Mouse (Mus musculus) olfactory bulb, adult 2 months (tissue): ENCODE results near the gene Scgb2b7. TPM values are rescaled to one million over a fixed set of nuclear protein-coding genes. Genes with fewer than 3 reads are reported as not detected.
"Not testable (repeated sequence)": the region's sequence is repeated elsewhere in the genome, so short reads cannot be mapped to it uniquely, and the experiment has no call there.

Source experiments
- H3K27ac ChIP-seq: fragments of 200-500 bp; 2 replicates; pipeline ENCODE4 v1.5.1; 2012; ENCODE audit warnings: low read depth, low read length; ENCODE audit not compliant: insufficient read depth
- H3K4me1 ChIP-seq: fragments of 200-500 bp; 2 replicates; pipeline ENCODE4 v1.6.1; 2012; ENCODE audit warnings: low read length; ENCODE audit not compliant: control insufficient read depth, insufficient read depth
- H3K4me3 ChIP-seq: fragments of 200-500 bp; 2 replicates; pipeline ENCODE4 v1.5.1; 2012; ENCODE audit warnings: mild to moderate bottlenecking, low read depth, low read length, moderate library complexity; ENCODE audit not compliant: insufficient read depth
- WGBS: fragments of 180-500 bp; shearing (Covaris S2); methylation state at CpG from one replicate; pipeline ENCODE4 v1.1.7; 2018; 5-methylcytosine and 5-hydroxymethylcytosine counted together
- polyA plus RNA-seq: library from polyadenylated mRNA; stranded (reverse); fragments of >200 nt; gene quantifications from 2 replicates; pipeline ENCODE4 v1.2.4, GENCODE M21; 2012; ENCODE audit warnings: low replicate concordance; ENCODE audit not compliant: missing spikeins, insufficient read depth, insufficient read length

The Scgb2b7 gene
- not detected in 2 replicates for polyA plus RNA-seq

DNA sequence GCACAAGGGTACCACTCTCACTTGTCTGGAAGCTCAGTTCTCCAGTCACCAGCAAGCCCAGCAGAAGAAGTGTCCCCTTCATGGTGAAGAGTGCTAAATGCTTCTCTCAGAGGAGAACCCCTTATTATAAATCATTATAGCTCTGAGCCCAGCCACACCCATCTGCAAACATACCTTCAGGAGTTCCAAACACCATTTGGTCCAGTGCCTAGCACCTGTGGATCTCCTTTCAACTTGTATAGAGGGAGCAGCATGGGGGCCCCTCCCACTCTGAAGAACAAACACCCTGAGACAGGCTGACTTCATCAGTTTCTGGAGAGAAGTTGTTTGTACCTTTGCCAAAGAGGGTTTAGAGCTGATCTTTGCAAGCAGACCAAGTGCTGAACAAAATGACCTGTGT lies at the start of gene Scgb2b7:
Scgb2b7 (minus strand) TSS at position 101 of the 400 bp plus-strand sequence.
- not testable (repeated sequence) for H3K4me1 ChIP-seq, H3K27ac ChIP-seq, H3K4me3 ChIP-seq

DNA sequence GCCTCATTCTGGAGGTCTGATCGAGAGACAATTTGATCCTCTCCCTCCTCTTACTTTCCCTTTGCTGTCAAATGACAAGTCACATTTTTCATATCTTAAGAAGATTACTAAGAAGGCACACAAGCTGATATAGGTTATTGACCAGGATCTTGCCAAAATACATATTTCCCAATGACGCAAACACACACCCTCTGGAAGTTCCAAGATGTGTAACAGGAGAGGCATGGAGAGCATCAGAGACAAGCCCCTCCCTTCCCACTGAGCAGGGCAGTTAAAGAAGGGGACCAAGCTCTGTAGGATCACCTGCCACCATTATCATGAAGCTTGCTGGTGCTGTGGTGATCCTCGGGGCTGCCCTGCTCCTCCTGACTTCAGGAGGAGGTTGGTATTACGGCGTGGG lies 6.8 kb upstream of the Scgb2b7 start, which contains the start of gene Scgb1b7:
Scgb1b7 (plus strand) TSS at position 301 of the 400 bp plus-strand sequence.
- 83% methylated on average over 5 of the region's 5 CpGs for WGBS
- H3K4me3 ChIP-seq = not testable (repeated sequence)

More for the DNA sequence above, 6.8 kb upstream of the Scgb2b7 start, which contains the start of gene Scgb1b7:
- not testable (repeated sequence) for H3K27ac ChIP-seq, H3K4me1 ChIP-seq

Other genes starting within 250 kb of the Scgb2b7 start
- not detected in 2 replicates for gene Scgb1b7, start 6.9 kb upstream of the Scgb2b7 start, polyA plus RNA-seq